Mouse (Mus musculus) MEL (cell line): ENCODE data around the gene Jmjd7. TPM values are rescaled to one million over a fixed set of nuclear protein-coding genes. Genes with fewer than 3 reads are reported as not detected.

Experiments
- DNase-seq: peaks from one replicate; pipeline ENCODE4 v3.0.0; 2011; ENCODE audit warnings: low read depth, low spot score
- H3K27ac ChIP-seq: 2 replicates; pipeline ENCODE4 v1.5.1; 2012; ENCODE audit warnings: low read depth, mild to moderate bottlenecking, control low read depth, low read length, moderate library complexity; ENCODE audit not compliant: control insufficient read depth
- H3K27me3 ChIP-seq, 2 experiments: fragments of 150-350 bp in 1 of 2; sonication (generic) in 1 of 2; 2 replicates each; pipeline ENCODE4 v1.6.1; 2012; ENCODE audit warnings: low read length in 2 of 2, mild to moderate bottlenecking in 2 of 2, improper control_type of control experiment in 1 of 2, moderate library complexity in 1 of 2; ENCODE audit not compliant: insufficient read depth in 2 of 2, control insufficient read depth in 1 of 2
- H3K36me3 ChIP-seq, 2 experiments: 2 replicates each; pipeline ENCODE4 v1.6.1; 2012 to 2014; ENCODE audit warnings: low read length in 2 of 2, improper control_type of control experiment in 1 of 2, inconsistent platforms in 1 of 2, mild to moderate bottlenecking in 1 of 2; ENCODE audit not compliant: insufficient read depth in 2 of 2, control insufficient read depth in 1 of 2
- H3K4me1 ChIP-seq, 2 experiments: fragments of 150-350 bp in 1 of 2; sonication (generic) in 1 of 2; 2 replicates each; pipeline ENCODE4 v1.6.1; 2012; ENCODE audit warnings: low read length in 2 of 2, improper control_type of control experiment in 1 of 2, mild to moderate bottlenecking in 1 of 2; ENCODE audit not compliant: insufficient read depth in 2 of 2, control insufficient read depth in 1 of 2
- H3K4me3 ChIP-seq, 2 experiments: fragments of 150-350 bp in 1 of 2; sonication (generic) in 1 of 2; 2 replicates each; pipeline ENCODE4 v1.5.1; 2012; ENCODE audit warnings: low read depth in 2 of 2, low read length in 2 of 2, mild to moderate bottlenecking in 2 of 2, moderate library complexity in 2 of 2, control low read depth in 1 of 2, improper control_type of control experiment in 1 of 2; ENCODE audit not compliant: control insufficient read depth in 1 of 2, insufficient read depth in 1 of 2
- H3K79me2 ChIP-seq: 2 replicates; pipeline ENCODE4 v1.6.1; 2012; ENCODE audit warnings: mild to moderate bottlenecking, low read length, moderate library complexity; ENCODE audit not compliant: control insufficient read depth, poor library complexity, insufficient read depth
- H3K9ac ChIP-seq: 2 replicates; pipeline ENCODE4 v1.6.1; 2012; ENCODE audit warnings: low read depth, mild to moderate bottlenecking, control low read depth, low read length, moderate library complexity; ENCODE audit not compliant: control insufficient read depth, poor library complexity, severe bottlenecking
- H3K9me3 ChIP-seq: fragments of 150-350 bp; sonication (generic); replicated peaks from 2 replicates; pipeline ENCODE4 v1.6.1; 2012; ENCODE audit warnings: mild to moderate bottlenecking, low read length, improper control_type of control experiment, moderate library complexity; ENCODE audit not compliant: insufficient read depth
- CHD2 ChIP-seq: IDR thresholded peaks from 2 replicates; pipeline ENCODE4 v1.6.1; 2011; ENCODE audit warnings: low read length, improper control_type of control experiment
- CTCF ChIP-seq, 3 experiments: IDR thresholded peaks in 2 of 3; conservative IDR thresholded peaks in 1 of 3; 2 replicates each; pipeline ENCODE4 v1.5.1; 2011 to 2012; ENCODE audit warnings: low read length in 3 of 3, low read depth in 2 of 3, mild to moderate bottlenecking in 2 of 3, improper control_type of control experiment in 1 of 3, inconsistent platforms in 1 of 3, mixed read lengths in 1 of 3, moderate library complexity in 1 of 3; ENCODE audit not compliant: control insufficient read depth in 1 of 3, insufficient read depth in 1 of 3, poor library complexity in 1 of 3, severe bottlenecking in 1 of 3
- ETS1 ChIP-seq: IDR thresholded peaks from 2 replicates; pipeline ENCODE4 v1.6.1; 2012; ENCODE audit warnings: low read depth, mild to moderate bottlenecking, inconsistent platforms, low read length, improper control_type of control experiment, moderate library complexity
- JUND ChIP-seq: IDR thresholded peaks from 2 replicates; pipeline ENCODE4 v1.6.1; 2011; ENCODE audit warnings: low read depth, mild to moderate bottlenecking, improper control_type of control experiment, low read length
- RAD21 ChIP-seq: IDR thresholded peaks from 2 replicates; pipeline ENCODE4 v1.6.1; 2011; ENCODE audit warnings: mild to moderate bottlenecking, low read depth, low read length, improper control_type of control experiment
- SMC3 ChIP-seq: IDR thresholded peaks from 2 replicates; pipeline ENCODE4 v1.6.1; 2011; ENCODE audit warnings: low read depth, low read length, improper control_type of control experiment
- USF1 ChIP-seq: IDR thresholded peaks from 2 replicates; pipeline ENCODE4 v1.6.1; 2014; ENCODE audit warnings: low read depth, mild to moderate bottlenecking, inconsistent platforms, low read length, improper control_type of control experiment, moderate library complexity
- USF2 ChIP-seq, 2 experiments: IDR thresholded peaks; 2 replicates each; pipeline ENCODE4 v1.6.1; 2011 to 2012; ENCODE audit warnings: improper control_type of control experiment in 2 of 2, low read length in 2 of 2, borderline replicate concordance in 1 of 2, inconsistent platforms in 1 of 2, low read depth in 1 of 2, mild to moderate bottlenecking in 1 of 2; ENCODE audit not compliant: insufficient read depth in 1 of 2
- ZC3H11A ChIP-seq: IDR thresholded peaks from 2 replicates; pipeline ENCODE4 v1.6.1; 2012; ENCODE audit warnings: low read depth, mild to moderate bottlenecking, inconsistent platforms, low read length, improper control_type of control experiment
- polyA plus RNA-seq, 2 experiments: library from polyadenylated mRNA; stranded (reverse) in 1 of 2; unstranded in 1 of 2; fragments of >175 nt in 1 of 2; fragments of >200 nt in 1 of 2; gene quantifications; 2 replicates each; pipeline versions ENCODE4 v1.2.1 to v1.2.4; 2012; ENCODE audit warnings: low replicate concordance in 2 of 2, low read depth in 1 of 2; ENCODE audit not compliant: insufficient read length in 2 of 2, insufficient read depth in 1 of 2, missing spikeins in 1 of 2
- total RNA-seq: library from RNA; depleted of rRNA; stranded (reverse); fragments of 300-350 nt; gene quantifications from 2 replicates; pipeline ENCODE4 v1.2.3, GENCODE M21; 2012

Gene Jmjd7
- total and polyA plus RNA-seq, 3 experiments: 4.2 to 12.0 TPM; not detected in 1

GRCm38 (mm10) chr2:120066224-120066623 is 38.9 kb downstream of the Jmjd7 start:
- no peaks in the 10 kb centered on the region for H3K4me1 ChIP-seq
- DNase-seq: no peak
- H3K36me3 ChIP-seq: no peaks in the 10 kb centered on the region
- no peaks in the 10 kb centered on the region; a peak in 1 of 4 replicates for H3K27me3 ChIP-seq
- no peaks in the 10 kb centered on the region for H3K79me2 ChIP-seq
- no peak overlapping the region for H3K4me3 ChIP-seq
- TF ChIP-seq ETS1 (no peak), USF1 (no peak), CHD2 (no peak)
- no peak overlapping the region for H3K27ac ChIP-seq
- H3K9ac ChIP-seq: no peak overlapping the region
- H3K9me3 ChIP-seq: no peaks in the 10 kb centered on the region

GRCm38 (mm10) chr2:120068555-120069465 is 41.5 kb downstream of the Jmjd7 start:
- Histone ChIP-seq H3K4me1 (no peaks in the 10 kb centered on the region), H3K27me3 (peaks cover 3 to 6% of the 10 kb centered on the region in 2 experiments; a peak in 2 of 4 replicates), H3K36me3 (no peaks in the 10 kb centered on the region), H3K27ac (no peak overlapping the region), H3K9me3 (no peaks in the 10 kb centered on the region), H3K9ac (no peak overlapping the region), H3K79me2 (no peaks in the 10 kb centered on the region), H3K4me3 (no peak overlapping the region)
- TF ChIP-seq SMC3: peak; percentile 67
- peak; percentile 48; the same call in 1 of the 2 replicates for TF ChIP-seq ZC3H11A
- TF ChIP-seq CTCF (IDR thresholded peaks at IDR 0.05 in 2 of 3, conservative IDR thresholded peaks at IDR 0.05 in 1 of 3; ENCODE audit: control insufficient read depth in 1 of 3, insufficient read depth in 1 of 3, low read depth in 2 of 3, low read length in 3 of 3, poor library complexity in 1 of 3, severe bottlenecking in 1 of 3): peak; percentile 57 to 73 (median 70)
- no peak for TF ChIP-seq JUND
- TF ChIP-seq RAD21: peak; percentile 63
- DNase-seq: peak; percentile 45

GRCm38 (mm10) chr2:120069466-120069990 is 42.2 kb downstream of the Jmjd7 start:
- no peaks in the 10 kb centered on the region for H3K79me2 ChIP-seq
- H3K4me3 ChIP-seq: no peak overlapping the region
- no peaks in the 10 kb centered on the region for H3K36me3 ChIP-seq
- TF ChIP-seq USF2 (IDR thresholded peaks at IDR 0.05; ENCODE audit: borderline replicate concordance in 1 of 2, insufficient read depth in 1 of 2, low read depth in 1 of 2, low read length in 2 of 2) (no peak), CHD2 (no peak)
- H3K9me3 ChIP-seq: no peaks in the 10 kb centered on the region
- no peaks in the 10 kb centered on the region for H3K4me1 ChIP-seq
- DNase-seq: no peak
- H3K9ac ChIP-seq: no peak overlapping the region
- no peak overlapping the region for H3K27ac ChIP-seq
- peaks cover 3 to 6% of the 10 kb centered on the region in 2 experiments; a peak in 2 of 4 replicates for H3K27me3 ChIP-seq
